Mouse (Mus musculus) E14TG2a.4 (cell line): ENCODE results near the gene Rpl36a-ps1.

ENCODE experiments used
- CTCF ChIP-seq: conservative IDR thresholded peaks from 2 replicates; pipeline ENCODE4 v1.5.1; 2014; ENCODE audit warnings: low read length
- NANOG ChIP-seq: IDR thresholded peaks from 2 replicates; pipeline ENCODE4 v1.6.1; 2014; ENCODE audit warnings: borderline replicate concordance, low read length, mixed read lengths
- POU5F1 ChIP-seq: IDR thresholded peaks from 2 replicates; pipeline ENCODE4 v1.6.1; 2014; ENCODE audit warnings: low read length, borderline replicate concordance

DNA sequence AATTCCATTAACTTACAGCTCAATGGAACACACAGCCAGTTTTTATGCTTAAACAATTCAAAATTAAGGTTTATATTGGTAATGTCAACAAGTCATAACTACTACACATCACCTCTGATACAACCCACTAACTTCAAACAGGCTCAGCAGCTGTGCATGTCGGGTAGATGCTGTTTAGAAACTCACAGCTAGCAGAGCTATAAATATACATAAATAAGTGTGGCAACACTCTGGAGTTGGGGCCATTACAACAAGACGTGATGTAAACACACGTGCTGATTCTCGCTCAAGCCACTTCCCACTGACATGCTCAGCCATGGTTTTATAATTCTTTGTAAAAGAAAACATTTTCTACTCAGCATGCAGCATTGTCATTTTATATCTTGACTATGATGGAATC is 41.9 kb upstream of the Rpl36a-ps1 start:
- no peak for TF ChIP-seq CTCF
- no peak for TF ChIP-seq POU5F1
- no peak for TF ChIP-seq NANOG
